Mouse (Mus musculus) testis, adult 2 months (tissue): ENCODE measurements at regions not wholly inside any gene's neighbourhood (a gene's known extent, or its start where the extent isn't known, plus 50 kb on each side); places are given as distances from the start of the nearest gene placed in this dataset.

Source experiments
- CTCF ChIP-seq: fragments of 200-500 bp; IDR thresholded peaks from 2 replicates; pipeline ENCODE4 v1.5.1; 2012; ENCODE audit warnings: low read depth, mild to moderate bottlenecking, inconsistent platforms, low read length, moderate library complexity; ENCODE audit not compliant: control insufficient read depth, insufficient read depth, insufficient replicate concordance
- POLR2A ChIP-seq: fragments of 200-500 bp; IDR thresholded peaks from 2 replicates; pipeline ENCODE4 v1.6.1; 2012; ENCODE audit warnings: low read depth, mild to moderate bottlenecking, inconsistent platforms, low read length, moderate library complexity; ENCODE audit not compliant: control insufficient read depth

DNA sequence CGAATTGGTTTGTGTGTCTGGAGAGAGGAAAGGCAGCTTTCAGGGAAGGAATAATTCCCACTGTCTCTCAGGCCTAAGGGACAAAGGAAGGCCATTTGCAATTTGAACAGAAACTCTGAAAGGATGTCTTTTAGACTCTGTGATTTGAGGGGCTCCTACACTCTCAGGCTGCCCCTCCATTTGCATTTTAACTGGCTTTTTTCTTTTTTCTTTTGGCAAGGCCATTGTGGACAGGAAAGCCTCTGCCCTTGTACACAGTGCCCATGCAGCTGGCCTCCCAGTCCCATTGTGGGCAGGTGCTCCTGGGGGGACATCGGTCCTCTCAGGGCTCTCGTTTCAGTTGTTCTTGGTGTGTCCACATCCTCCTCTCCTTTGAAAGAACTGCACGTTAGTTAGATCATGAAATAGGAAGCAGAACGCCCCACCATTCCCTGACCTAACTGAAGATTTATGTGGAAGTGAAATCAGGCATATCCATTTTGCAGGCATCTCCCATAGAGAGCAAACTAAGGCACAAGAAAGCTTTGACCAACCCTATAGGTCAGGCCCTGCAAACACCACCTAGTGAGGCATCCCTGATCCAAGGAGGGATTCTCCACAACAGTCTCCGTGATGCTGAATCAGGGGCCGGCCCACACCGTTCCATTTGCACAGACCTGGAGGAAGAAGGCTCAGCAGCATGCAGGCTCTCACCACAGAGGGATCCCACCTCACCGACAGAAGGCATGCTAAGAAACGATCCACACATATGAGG, 127.5 kb upstream of the Cops8 start:
- no peak for TF ChIP-seq CTCF
- TF ChIP-seq POLR2A = no peak
